Mouse (Mus musculus): ENCODE measurements at regions not wholly inside any gene's neighbourhood (a gene's known extent, or its start where the extent isn't known, plus 50 kb on each side); places are given as distances from the start of the nearest gene placed in this dataset.

GRCm38 (mm10) chr6:73401059-73401458, 68.4 kb downstream of the 4931417E11Rik start:
- no peak for ATAC-seq (ENCODE audit: low TSS enrichment)

- ATAC-seq (ENCODE audit: low TSS enrichment) = peak; percentile 98
Measured at GRCm38 (mm10) chr6:73389301-73389700, 80.2 kb downstream of the 4931417E11Rik start.

DNA sequence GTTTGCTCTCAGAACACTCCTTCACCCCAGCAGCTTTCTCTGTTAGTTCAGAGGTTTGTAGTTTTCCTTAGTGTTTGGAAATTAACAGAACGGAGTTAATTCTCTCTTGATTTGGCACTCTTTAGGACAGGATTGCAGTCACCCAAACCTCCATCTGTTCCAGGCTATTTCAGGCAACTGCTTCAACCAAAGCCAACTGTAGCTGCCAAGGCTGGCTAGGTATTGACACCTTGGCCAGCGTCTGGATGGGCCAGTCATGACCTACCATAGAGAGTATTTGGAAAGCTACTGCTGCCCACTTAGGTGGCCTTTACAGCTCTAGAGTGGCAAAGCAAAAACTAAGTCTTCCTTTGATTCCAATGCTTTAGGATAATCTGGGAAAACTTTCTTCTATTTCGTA, 83.2 kb downstream of the 4931417E11Rik start:
- no peak for ATAC-seq (ENCODE audit: low TSS enrichment)

- ATAC-seq (ENCODE audit: low TSS enrichment) = no peak
Measured at GRCm38 (mm10) chr6:73379825-73380224, 89.6 kb downstream of the 4931417E11Rik start.

- peak; percentile 85 for ATAC-seq (ENCODE audit: low TSS enrichment)
Measured at GRCm38 (mm10) chr6:73377884-73378283, 91.6 kb downstream of the 4931417E11Rik start.

DNA sequence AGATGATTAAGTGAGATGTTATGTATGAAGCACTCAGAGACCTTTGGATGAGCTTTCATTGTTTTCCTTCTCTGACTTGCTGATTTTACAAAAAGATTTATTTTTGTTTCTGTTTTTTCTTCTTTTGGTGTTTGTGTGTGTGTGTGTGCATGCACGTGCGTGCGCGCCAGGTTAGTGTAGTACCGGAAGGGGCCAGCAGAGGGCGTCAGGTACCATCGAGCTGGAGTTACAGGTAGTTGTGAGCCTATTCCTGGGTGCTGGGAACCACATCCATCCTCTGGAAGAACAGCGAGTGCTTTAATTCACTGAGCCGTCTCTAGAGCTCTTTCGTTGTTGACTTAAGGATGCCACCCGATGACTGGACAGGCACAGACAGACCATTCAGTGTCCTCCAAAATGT, 93.2 kb downstream of the 4931417E11Rik start:
- no peak for ATAC-seq (ENCODE audit: low TSS enrichment)

DNA sequence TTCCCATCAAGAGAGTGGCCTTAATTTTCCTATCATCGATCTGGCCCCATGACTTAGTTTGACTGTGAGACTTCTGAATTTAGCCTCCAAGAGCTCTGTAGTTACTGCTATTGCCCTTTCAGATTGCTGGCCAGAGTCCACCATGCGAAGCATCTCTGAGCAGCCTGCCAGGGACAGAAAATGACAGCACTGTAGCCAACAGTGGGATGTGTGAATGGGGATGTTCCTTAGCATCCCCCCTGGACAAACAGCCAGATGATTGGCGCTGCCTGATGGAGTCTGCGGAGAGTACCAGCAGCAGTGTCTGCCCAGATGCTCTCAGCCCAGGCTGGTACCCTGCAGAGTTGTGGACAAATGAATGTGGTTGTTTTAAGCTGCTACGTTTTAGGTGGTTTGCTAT, 96.6 kb downstream of the 4931417E11Rik start:
- no peak for ATAC-seq (ENCODE audit: low TSS enrichment)

DNA sequence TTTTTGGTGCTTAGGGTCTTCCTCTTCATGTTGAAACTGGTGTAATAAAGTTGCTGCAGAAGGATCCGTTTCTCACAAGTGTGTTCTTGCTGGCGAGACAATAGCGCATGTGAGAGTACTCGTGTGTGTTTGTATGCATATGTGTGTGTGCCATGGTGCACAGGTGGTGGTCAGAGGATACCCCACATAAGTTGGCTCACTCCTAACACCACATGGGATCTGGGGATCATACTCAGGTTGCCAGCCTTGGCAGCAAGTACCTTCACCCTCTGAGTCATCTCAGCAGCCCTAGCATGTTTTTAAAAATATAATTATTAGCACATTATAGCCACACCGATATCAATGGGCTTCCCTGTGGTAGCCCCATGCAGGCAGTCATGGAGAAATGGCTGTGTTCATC, 97.6 kb downstream of the 4931417E11Rik start:
- ATAC-seq (ENCODE audit: low TSS enrichment) = no peak

GRCm38 (mm10) chr6:73370901-73371300, 98.6 kb downstream of the 4931417E11Rik start:
- ATAC-seq (ENCODE audit: low TSS enrichment) = no peak

GRCm38 (mm10) chr6:73368836-73369141, 100.7 kb downstream of the 4931417E11Rik start:
- ATAC-seq (ENCODE audit: low TSS enrichment) = peak; percentile 45

- peak; percentile 42 for ATAC-seq (ENCODE audit: low TSS enrichment)
Measured at GRCm38 (mm10) chr6:73368047-73368835, 101.2 kb downstream of the 4931417E11Rik start.

- peak; percentile 94 for ATAC-seq (ENCODE audit: low TSS enrichment)
Measured at GRCm38 (mm10) chr6:73367616-73368015, 101.9 kb downstream of the 4931417E11Rik start.

- no peak for ATAC-seq (ENCODE audit: low TSS enrichment)
Measured at GRCm38 (mm10) chr6:73366626-73367025, 102.8 kb downstream of the 4931417E11Rik start.

GRCm38 (mm10) chr6:73365306-73365705, 104.2 kb downstream of the 4931417E11Rik start:
- no peak for ATAC-seq (ENCODE audit: low TSS enrichment)

- peak; percentile 85 for ATAC-seq (ENCODE audit: low TSS enrichment)
Measured at GRCm38 (mm10) chr6:73334995-73335394, 86.8 kb downstream of the Suclg1 start.

DNA sequence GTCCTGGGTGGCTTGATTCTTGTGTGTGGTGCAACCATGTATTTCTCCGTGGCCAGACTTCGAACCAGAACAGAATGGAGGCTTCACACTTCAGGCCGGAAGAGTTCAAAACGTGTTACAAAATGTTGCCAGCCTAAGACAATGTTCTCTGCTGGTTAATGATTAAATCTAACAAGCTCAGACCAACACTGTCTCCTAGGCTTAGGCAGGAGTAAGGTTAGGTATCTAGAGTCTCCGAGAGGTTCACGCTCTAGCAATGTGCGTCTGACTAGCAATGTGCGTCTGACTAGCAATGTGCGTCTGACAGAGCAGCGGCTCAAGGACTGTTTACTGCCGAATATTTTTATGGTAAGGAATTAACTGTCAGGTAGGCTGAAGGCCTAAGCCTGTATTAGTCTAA, 81.5 kb downstream of the Suclg1 start:
- no peak for ATAC-seq (ENCODE audit: low TSS enrichment)

Measured in frontal cortex, adult (tissue).